Mouse (Mus musculus) stomach, postnatal 0 days (tissue): ENCODE results near the gene Ugt1a1.

Experiments
- CTCF ChIP-seq: IDR thresholded peaks from 2 replicates; pipeline ENCODE4 v1.5.1; 2016; ENCODE audit warnings: antibody characterized with exemption, low read depth, mild to moderate bottlenecking, moderate library complexity
- EP300 ChIP-seq: optimal IDR thresholded peaks from 2 replicates; pipeline ENCODE3; 2016; ENCODE audit warnings: antibody characterized with exemption

GRCm38 (mm10) chr1:88268070-88268469, 56.3 kb downstream of the Ugt1a1 start:
- TF ChIP-seq CTCF (no peak), EP300 (no peak)
